Mouse (Mus musculus) ES-CJ7 (cell line): ENCODE measurements around the gene Hdac4.

Experiments used
- DNase-seq: peaks from one replicate; pipeline ENCODE4 v3.0.0; 2011; ENCODE audit warnings: low read depth, low spot score

Hdac4 gene

GRCm38 (mm10) chr1:91968710-91969379 lies 226.7 kb downstream of the Hdac4 start:
- DNase-seq, result peak; percentile 56

- DNase-seq, result no peak
Observed at GRCm38 (mm10) chr1:91967041-91967440, 228.5 kb downstream of the Hdac4 start.

DNA sequence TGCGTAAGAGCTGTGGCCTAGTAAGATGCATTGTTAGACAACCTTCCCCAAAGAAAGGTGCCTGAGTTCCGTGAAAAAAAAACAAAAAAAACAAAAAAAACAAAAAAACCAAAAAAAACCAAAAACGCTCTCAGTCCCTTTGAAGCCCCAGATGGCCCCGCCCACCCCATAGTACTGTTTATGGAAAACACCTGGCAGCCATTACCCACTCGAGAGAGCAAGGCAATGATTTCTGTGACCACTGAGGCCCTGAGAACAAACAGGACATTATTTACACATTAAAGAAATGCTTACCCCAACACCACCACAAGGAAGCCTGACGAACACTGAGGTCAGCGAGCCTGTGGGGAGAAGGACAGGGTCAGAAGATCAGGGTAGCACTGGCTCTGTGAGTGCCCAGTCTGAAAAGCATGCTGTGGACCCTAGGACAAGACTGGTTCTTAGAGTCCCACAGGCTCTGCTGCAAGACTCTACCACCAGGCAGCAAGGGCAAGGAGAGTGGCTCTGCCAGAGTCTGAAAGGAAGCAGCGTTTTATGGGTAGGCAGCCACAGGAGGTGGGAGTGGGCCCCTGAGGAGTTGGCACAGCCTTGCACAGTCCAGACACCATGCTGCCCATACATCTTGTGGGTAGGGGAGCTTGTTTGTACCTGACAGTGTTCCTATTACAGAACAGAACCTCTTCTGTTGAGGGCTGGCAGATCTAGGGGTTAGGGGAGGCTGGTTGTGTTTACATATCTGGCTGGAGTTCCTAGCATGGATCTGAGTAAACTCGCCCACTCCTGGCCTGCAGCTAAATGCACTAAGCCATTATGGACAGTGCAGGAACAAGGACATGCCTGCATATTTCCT lies 230.8 kb downstream of the Hdac4 start:
- no peak for DNase-seq

GRCm38 (mm10) chr1:91962256-91962655 lies 233.2 kb downstream of the Hdac4 start:
- peak; percentile 74 for DNase-seq

DNA sequence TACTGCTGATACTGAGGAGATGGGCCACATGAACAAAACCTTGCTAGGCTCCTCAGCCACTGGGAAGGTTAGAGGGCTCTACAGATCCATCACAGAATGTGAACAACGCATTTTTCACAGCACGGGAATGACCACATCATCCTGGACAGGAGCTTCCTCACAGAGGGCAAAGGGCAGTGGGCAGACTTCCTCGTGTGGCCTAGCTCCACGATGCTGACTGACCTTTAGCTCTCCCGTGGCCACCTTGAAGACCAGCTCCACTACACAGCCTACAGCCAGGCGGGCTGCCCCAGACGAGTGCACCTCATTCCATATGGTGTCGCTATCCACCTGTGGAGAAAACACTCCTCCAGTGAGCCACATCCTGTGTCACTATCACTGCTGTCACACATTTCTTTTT lies 234.3 kb downstream of the Hdac4 start:
- no peak for DNase-seq

GRCm38 (mm10) chr1:91959891-91960290 lies 235.6 kb downstream of the Hdac4 start:
- DNase-seq, result no peak

- no peak for DNase-seq
Observed at GRCm38 (mm10) chr1:91959044-91959443, 236.5 kb downstream of the Hdac4 start.

DNA sequence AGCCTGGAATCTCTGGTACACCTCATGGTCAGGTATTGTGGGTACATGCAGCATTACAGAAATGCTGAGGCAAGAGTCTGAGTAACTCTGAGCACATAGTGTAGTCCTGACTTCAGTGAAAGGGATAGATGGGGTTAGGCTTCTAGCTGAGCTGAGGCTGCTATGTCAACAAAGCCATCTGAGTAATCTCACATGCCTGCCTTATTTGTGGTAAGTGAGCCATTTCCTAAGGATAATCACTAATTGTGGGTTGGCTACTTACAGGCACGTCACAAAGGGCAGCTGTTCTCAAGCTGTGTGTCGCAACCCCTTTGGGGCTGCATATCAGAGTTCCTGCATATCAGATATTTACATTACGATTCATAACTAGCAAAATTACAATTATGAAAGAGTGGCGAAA lies 239.3 kb downstream of the Hdac4 start:
- DNase-seq, result no peak

GRCm38 (mm10) chr1:91954954-91955353 lies 240.5 kb downstream of the Hdac4 start:
- no peak for DNase-seq

GRCm38 (mm10) chr1:91952912-91953311 lies 242.6 kb downstream of the Hdac4 start:
- DNase-seq, result no peak

GRCm38 (mm10) chr1:91947441-91947840 lies 248.1 kb downstream of the Hdac4 start:
- DNase-seq, result no peak

GRCm38 (mm10) chr1:91942583-91942982 lies 252.9 kb downstream of the Hdac4 start:
- DNase-seq, result no peak

GRCm38 (mm10) chr1:91942031-91942430 lies 253.5 kb downstream of the Hdac4 start:
- no peak for DNase-seq

- DNase-seq, result no peak
Observed at GRCm38 (mm10) chr1:91941094-91941493, 254.4 kb downstream of the Hdac4 start.

- no peak for DNase-seq
Observed at GRCm38 (mm10) chr1:91935171-91935570, 260.3 kb downstream of the Hdac4 start.

GRCm38 (mm10) chr1:91933681-91934080 lies 261.8 kb downstream of the Hdac4 start:
- no peak for DNase-seq

DNA sequence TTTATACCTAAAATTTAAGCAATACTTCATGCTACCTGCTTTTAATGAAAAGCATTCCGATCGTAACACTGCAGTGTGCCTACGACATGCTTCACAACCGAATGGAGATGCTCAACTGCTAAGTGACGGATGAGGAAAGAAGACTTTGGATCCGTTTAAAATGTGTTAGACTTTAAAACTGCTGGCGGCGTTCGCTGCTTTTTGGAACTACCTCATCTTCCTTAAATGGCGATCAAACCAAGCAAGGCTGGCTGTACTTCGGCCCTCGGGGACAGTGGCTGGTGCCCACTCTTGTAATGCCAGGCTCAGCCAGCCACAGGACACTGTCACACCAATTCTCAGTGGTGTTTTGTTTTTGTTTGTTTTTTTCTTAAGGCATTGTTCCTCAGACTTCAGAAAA lies 263.3 kb downstream of the Hdac4 start:
- no peak for DNase-seq

DNA sequence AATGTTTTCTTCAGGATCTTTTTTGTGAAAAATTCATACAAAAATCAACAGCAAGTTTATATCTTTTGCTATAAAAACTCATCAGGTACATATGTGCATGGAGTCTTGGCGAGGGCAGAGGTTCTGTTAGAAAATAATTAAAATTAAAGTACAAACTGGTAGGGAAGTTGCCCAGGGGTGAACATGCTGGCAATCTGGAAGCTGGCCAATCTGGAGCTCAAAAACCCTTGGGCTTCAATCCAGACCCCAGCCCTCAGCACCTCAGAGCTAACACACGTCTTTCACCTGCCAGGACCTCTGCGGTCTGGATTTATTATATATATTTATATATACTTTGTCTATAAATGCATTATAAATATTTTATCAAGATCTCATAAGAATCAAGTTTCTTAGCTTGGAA lies 263.7 kb downstream of the Hdac4 start:
- DNase-seq, result no peak

DNA sequence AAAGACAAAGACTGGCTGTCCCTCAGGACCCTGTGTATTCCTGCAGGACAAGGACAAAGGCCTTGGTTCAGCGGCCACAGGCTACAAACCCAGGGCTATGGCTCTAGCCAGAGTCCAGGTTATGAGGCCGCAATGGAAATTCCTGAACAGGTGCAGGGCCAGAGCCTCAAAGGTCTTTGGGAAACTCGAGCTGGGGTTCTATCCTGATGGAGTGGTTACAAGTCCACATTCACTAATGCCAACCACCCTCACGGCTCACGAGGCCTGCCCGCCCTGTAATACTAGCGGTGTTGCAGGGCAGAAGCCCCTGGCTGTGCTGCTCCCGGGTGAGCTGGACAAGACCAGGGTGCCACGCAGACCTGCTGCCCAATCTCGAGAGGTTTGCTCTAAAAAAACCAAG lies 264.3 kb downstream of the Hdac4 start:
- DNase-seq, result no peak

DNA sequence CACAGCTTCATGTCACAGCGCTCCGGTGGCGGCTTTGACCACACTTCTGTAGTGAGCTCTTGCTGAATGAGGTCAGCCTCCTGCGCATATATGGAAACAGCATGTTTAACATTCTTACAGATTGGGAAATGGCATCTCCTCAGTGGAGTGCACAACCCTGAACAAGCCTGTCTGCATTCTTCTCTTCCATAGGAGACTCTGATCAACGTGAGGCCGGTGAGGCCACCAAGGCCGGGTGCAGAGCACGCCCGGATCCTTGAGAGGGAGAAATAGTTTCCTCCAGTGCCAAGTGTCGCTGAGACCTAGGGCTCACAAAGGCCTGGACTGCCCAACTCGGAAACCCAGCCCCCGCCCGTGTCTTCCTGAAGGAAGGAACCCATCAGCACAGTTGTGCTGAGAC lies 266.4 kb downstream of the Hdac4 start:
- DNase-seq, result no peak

DNA sequence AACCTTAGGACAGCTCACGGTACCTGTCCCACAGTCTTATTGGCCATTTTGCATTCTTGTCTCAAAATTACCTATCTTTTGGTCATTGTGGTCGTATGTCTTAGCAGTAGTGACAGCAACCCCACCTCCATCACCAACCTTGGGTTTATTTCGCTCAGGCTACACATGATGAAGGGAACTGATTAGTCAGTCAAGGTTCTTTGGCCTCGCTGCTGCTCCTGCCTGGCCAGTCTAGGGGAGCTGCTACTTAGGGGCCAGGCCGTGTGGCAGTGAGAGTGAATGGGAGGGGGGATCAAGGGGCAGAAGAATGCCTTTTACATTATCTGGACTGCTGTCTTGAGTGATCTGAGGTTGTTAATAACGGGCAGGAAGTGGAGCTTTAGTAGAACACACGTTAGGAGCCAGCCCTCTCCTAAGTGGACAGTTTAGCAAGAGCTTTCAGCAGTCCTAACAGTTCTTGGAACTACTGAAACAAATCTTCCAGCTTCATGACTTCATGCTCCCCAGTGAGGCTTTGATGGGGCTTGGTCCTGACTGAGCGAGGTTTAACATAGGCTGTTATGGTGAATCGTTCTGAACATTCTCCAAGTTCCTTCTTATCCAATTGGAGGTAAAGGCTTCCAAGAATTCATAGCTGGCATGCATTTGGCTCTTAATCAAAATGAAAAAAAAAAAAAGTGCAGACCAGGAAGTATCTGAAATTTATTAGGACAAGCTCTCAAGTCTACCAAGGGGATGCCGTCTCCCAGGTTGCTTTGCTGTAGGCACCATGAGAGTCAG lies 267.8 kb downstream of the Hdac4 start:
- DNase-seq, result no peak

GRCm38 (mm10) chr1:91923567-91923966 lies 271.9 kb downstream of the Hdac4 start:
- DNase-seq, result no peak
